Mouse (Mus musculus): ENCODE measurements around the gene Slco6d1.

- no peak for TF ChIP-seq E2F4 (IDR thresholded peaks at IDR 0.05; ENCODE audit: insufficient read depth)
- TF ChIP-seq REST (IDR thresholded peaks at IDR 0.05; ENCODE audit: insufficient read depth, insufficient read length): no peak
- TF ChIP-seq USF1 (IDR thresholded peaks at IDR 0.05; ENCODE audit: low read depth): no peak
- TF ChIP-seq POLR2A (IDR thresholded peaks at IDR 0.05; ENCODE audit: insufficient read length, low read depth): no peak
- TF ChIP-seq POLR2AphosphoS2 (IDR thresholded peaks at IDR 0.05; ENCODE audit: insufficient read length, low read depth): no peak
These were observed 133.5 kb downstream of the Slco6d1 start for GRCm38 (mm10) chr1:98554388-98554787.

All from myocyte (in vitro differentiated cells).